Mouse (Mus musculus): ENCODE measurements around the gene Slc6a11. TPM values are rescaled to one million over a fixed set of nuclear protein-coding genes. Genes with fewer than 3 reads are reported as not detected.

Gene Slc6a11
- not detected for total RNA-seq (2023)

GRCm38 (mm10) chr6:114131122-114131872, at the start of gene Slc6a11:
TSS of gene Slc6a11 (plus strand) at chr6:114131241.

GRCm38 (mm10) chr6:114282469-114283277, 151.6 kb downstream of the Slc6a11 start, which contains the start of gene Slc6a1:
TSS of gene Slc6a1 (plus strand) at chr6:114282635.

Other genes with a start within 250 kb of the Slc6a11 start
- not detected for gene Atp2b2, start 88.6 kb upstream of the Slc6a11 start, total RNA-seq (2023)
- not detected for gene Slc6a1, start 151.4 kb downstream of the Slc6a11 start, total RNA-seq (2023)